ENCODE assay signal across 22 mouse cellular contexts in genomic region chr17:44683026-44683425, GRCm38 (mm10).
DNase-seq lines count a peak whose midpoint lies in the region; ATAC-seq and TF ChIP-seq lines count a peak whose summit lies in the region.
"Had no signal": no experiment of that assay in that cellular context is flagged by ENCODE, and none has a peak within 500 bp of the region (broad histone marks: within the 10 kb centered on the region; RNA-seq: fewer than 3 reads in every experiment).

No protein-coding gene starts in this region.

- H3K4me1 ChIP-seq in embryonic facial prominence, embryonic 12.5 days = peaks cover 13% of the 10 kb centered on the region; the same call in 1 of the 2 replicates
- H3K4me1 ChIP-seq in embryonic fibroblast, embryonic 13.5 days (ENCODE audit: control insufficient read depth, insufficient read depth, low read length) = peaks cover 4% of the 10 kb centered on the region
- H3K4me1 ChIP-seq: forebrain, embryonic 12.5 days had no signal

- H3K4me3 ChIP-seq in embryonic facial prominence, embryonic 12.5 days = no peak overlapping the region
- no peak overlapping the region for H3K4me3 ChIP-seq in embryonic fibroblast, embryonic 13.5 days (ENCODE audit: insufficient read depth, low read length)
- H3K4me3 ChIP-seq: forebrain, embryonic 12.5 days; gastrocnemius, adult 2 months; heart, embryonic 13.5 days; hindbrain, embryonic 15.5 days had no signal

- ATAC-seq in embryonic facial prominence, embryonic 12.5 days (ENCODE audit: insufficient number of reproducible peaks, insufficient read depth, low FRiP score, low TSS enrichment) = 0 out of 2 replicates have a peak, but pooled peaks have one; percentile 52
- ATAC-seq: CD4-positive, CD25-positive, alpha-beta regulatory T cell, adult 4 months; forebrain, embryonic 16.5 days; intestine, embryonic 16.5 days had no signal

- no peak overlapping the region for H3K9ac ChIP-seq in embryonic facial prominence, embryonic 12.5 days
- H3K9ac ChIP-seq: forebrain, embryonic 12.5 days; heart, embryonic 13.5 days; hindbrain, embryonic 15.5 days had no signal

- no peak for TF ChIP-seq CTCF in embryonic fibroblast, embryonic 13.5 days (IDR thresholded peaks at IDR 0.05; ENCODE audit: borderline replicate concordance, insufficient read depth, low read length)

- H3K4me2 ChIP-seq in embryonic facial prominence, embryonic 12.5 days (replicated peaks) = no peak overlapping the region
- H3K4me2 ChIP-seq: forebrain, embryonic 12.5 days; heart, embryonic 13.5 days; hindbrain, embryonic 15.5 days had no signal

- H3K27ac ChIP-seq in embryonic facial prominence, embryonic 12.5 days = peak overlapping the region; percentile 18; the same call in 1 of the 2 replicates
- H3K27ac ChIP-seq in embryonic fibroblast, embryonic 13.5 days (ENCODE audit: insufficient read depth, low read length) = peak overlapping the region; percentile 21
- H3K27ac ChIP-seq: forebrain, embryonic 12.5 days; gastrocnemius, adult 2 months; heart, embryonic 13.5 days; hindbrain, embryonic 15.5 days had no signal

- no peak for TF ChIP-seq POLR2A in embryonic fibroblast, embryonic 13.5 days (IDR thresholded peaks at IDR 0.05; ENCODE audit: low read depth, low read length)

- WGBS in embryonic facial prominence, embryonic 12.5 days = 32% methylated on average over 9 of the region's 9 CpGs

- H3K27me3 ChIP-seq in embryonic facial prominence, embryonic 12.5 days = no peaks in the 10 kb centered on the region
- H3K27me3 ChIP-seq: heart, embryonic 13.5 days; hindbrain, embryonic 15.5 days had no signal

- peaks cover 2% of the 10 kb centered on the region; the same call in 1 of the 2 replicates for H3K9me3 ChIP-seq in embryonic facial prominence, embryonic 12.5 days
- H3K9me3 ChIP-seq: hindbrain, embryonic 15.5 days had no signal

- H3K36me3 ChIP-seq in embryonic facial prominence, embryonic 12.5 days = peaks cover 11% of the 10 kb centered on the region
- H3K36me3 ChIP-seq: forebrain, embryonic 12.5 days; G1E; heart, embryonic 13.5 days; hindbrain, embryonic 15.5 days had no signal

- peak; percentile 26 for DNase-seq in embryo, embryonic 11 days
- no peak for DNase-seq in embryo, embryonic 10 days (ENCODE audit: low spot score)
- no peak for DNase-seq in urinary bladder, postnatal 14 days (ENCODE audit: low spot score)
- no peak for DNase-seq in T-cell, adult 2 months (ENCODE audit: low spot score)
- DNase-seq in ovary, postnatal 10 days (ENCODE audit: low spot score) = no peak
- DNase-seq: adrenal gland, postnatal 10 days; B cell, adult 2 months; cerebellum, adult 11-12 months; cerebellum, adult 9-10 months; cerebellum, postnatal 25 days; gastrocnemius, adult 2 months; gastrocnemius, postnatal 25 days; heart, postnatal 36 days had no signal
